Mouse (Mus musculus) hindbrain, embryonic 14.5 days (tissue): Measurements from ENCODE around the gene Maneal. TPM values are rescaled to one million over a fixed set of nuclear protein-coding genes. Genes with fewer than 3 reads are reported as not detected.

Source experiments
- ATAC-seq: fragments of 200-750 bp; cut with Nextera tagmentation; 2 replicates; pipeline ENCODE4 v1.8.0; 2017; ENCODE audit warnings: moderate number of reproducible peaks, mild to moderate bottlenecking, moderate TSS enrichment, moderate library complexity; ENCODE audit not compliant: low FRiP score
- DNase-seq: peaks from one replicate; pipeline ENCODE4 v3.0.0-alpha.2; 2015; ENCODE audit warnings: low spot score
- H3K27ac ChIP-seq: fragments of 300-500 bp; sonication (generic); 2 replicates; pipeline ENCODE4 v1.5.1; 2014; ENCODE audit warnings: mild to moderate bottlenecking, moderate library complexity
- H3K27me3 ChIP-seq: fragments of 300-500 bp; sonication (generic); 2 replicates; pipeline ENCODE4 v1.6.1; 2014; ENCODE audit warnings: mild to moderate bottlenecking, low read length, mixed read lengths; ENCODE audit not compliant: control insufficient read depth, insufficient read depth
- H3K36me3 ChIP-seq: fragments of 300-500 bp; sonication (generic); replicated peaks from 2 replicates; pipeline ENCODE4 v1.6.1; 2014; ENCODE audit not compliant: control insufficient read depth, insufficient read depth
- H3K4me1 ChIP-seq: fragments of 300-500 bp; sonication (generic); replicated peaks from 2 replicates; pipeline ENCODE4 v1.6.1; 2014; ENCODE audit warnings: antibody characterized with exemption, low read length, mixed read lengths; ENCODE audit not compliant: control insufficient read depth, insufficient read depth
- H3K4me2 ChIP-seq: fragments of 300-500 bp; sonication (generic); replicated peaks from 2 replicates; pipeline ENCODE4 v1.6.1; 2014; ENCODE audit warnings: mild to moderate bottlenecking, moderate library complexity
- H3K4me3 ChIP-seq: fragments of 300-500 bp; sonication (generic); replicated peaks from 2 replicates; pipeline ENCODE4 v1.5.1; 2014; ENCODE audit warnings: mild to moderate bottlenecking, low read length
- H3K9ac ChIP-seq: fragments of 300-500 bp; sonication (generic); 2 replicates; pipeline ENCODE4 v1.6.1; 2014
- H3K9me3 ChIP-seq: fragments of 300-500 bp; sonication (generic); 2 replicates; pipeline ENCODE4 v1.6.1; 2016; ENCODE audit warnings: low read length; ENCODE audit not compliant: control insufficient read depth
- WGBS: fragments of 180-500 bp; shearing (Covaris S2); extraction: QIAGEN DNeasy Blood & Tissue Kit; methylation state at CpG from one replicate; pipeline ENCODE4 v1.1.7; 2014; 5-methylcytosine and 5-hydroxymethylcytosine counted together
- polyA plus RNA-seq: library from polyadenylated mRNA; unstranded; fragments of >200 nt; fragmentation: Nextera tagmentation; extraction: Ambion mirVana; gene quantifications from 2 replicates; pipeline ENCODE4 v1.2.1, GENCODE M21; 2014

Maneal gene
- 16.9 and 17.6 TPM in 2 replicates for polyA plus RNA-seq

DNA sequence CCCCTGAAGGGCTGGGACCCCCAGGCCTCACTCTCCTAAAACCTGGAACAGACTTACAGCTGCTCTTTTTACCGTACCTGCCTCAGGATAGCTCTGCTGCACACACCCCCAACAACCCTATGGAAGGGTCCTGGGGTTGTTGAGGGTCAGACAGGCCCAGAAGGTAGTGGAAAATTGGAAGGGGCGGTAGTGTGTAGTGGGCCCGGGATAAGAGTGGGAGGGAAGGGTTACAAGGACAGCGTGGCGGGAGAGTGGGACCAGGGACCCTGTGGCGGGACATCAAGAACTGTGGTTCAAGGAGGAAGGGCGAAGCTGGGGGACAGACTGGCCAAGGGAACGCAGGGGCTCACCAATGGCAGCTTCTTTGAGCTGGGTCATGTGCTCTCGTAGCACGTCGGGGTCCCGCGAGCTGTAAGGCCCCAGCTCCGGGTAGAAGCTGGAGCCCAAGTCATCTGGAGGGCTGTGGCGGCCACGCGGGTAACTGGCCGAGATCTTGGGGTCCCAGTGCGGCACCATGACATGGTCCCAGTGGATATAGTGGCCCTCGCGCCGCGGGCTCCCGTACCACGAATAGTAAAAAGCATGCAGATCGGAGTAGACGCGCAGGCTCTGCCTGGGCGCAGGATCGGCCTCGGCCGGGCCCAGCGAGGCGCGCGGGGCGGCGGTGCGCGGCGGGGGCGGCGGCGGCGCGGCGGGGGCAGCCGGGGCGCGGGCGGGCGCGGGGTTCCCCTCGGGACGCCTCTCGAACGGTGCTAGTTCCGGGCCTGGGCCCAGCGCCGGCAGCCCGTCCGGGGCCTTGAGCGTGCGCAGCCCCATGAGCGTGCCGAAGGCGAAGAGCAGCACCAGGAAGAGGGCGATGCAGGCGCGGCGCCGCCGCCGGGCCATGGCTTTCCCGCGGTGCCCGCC is at the start of gene Maneal:
Gene Maneal (minus strand): TSS at position 889 of the 906 bp plus-strand sequence.
- Histone ChIP-seq H3K27me3 (no peaks in the 10 kb centered on the region), H3K36me3 (peaks cover 36% of the 10 kb centered on the region), H3K9ac (peak within 1 kb of the TSS; percentile 90), H3K4me2 (peak within 1 kb of the TSS; percentile 74), H3K4me3 (peak within 1 kb of the TSS; percentile 74), H3K4me1 (peaks cover 20% of the 10 kb centered on the region), H3K27ac (peak within 1 kb of the TSS; percentile 83), H3K9me3 (no peaks in the 10 kb centered on the region)
- DNase-seq, result no peak
- 2% methylated on average over 49 of the region's 77 CpGs for WGBS
- peak; percentile 77 for ATAC-seq

DNA sequence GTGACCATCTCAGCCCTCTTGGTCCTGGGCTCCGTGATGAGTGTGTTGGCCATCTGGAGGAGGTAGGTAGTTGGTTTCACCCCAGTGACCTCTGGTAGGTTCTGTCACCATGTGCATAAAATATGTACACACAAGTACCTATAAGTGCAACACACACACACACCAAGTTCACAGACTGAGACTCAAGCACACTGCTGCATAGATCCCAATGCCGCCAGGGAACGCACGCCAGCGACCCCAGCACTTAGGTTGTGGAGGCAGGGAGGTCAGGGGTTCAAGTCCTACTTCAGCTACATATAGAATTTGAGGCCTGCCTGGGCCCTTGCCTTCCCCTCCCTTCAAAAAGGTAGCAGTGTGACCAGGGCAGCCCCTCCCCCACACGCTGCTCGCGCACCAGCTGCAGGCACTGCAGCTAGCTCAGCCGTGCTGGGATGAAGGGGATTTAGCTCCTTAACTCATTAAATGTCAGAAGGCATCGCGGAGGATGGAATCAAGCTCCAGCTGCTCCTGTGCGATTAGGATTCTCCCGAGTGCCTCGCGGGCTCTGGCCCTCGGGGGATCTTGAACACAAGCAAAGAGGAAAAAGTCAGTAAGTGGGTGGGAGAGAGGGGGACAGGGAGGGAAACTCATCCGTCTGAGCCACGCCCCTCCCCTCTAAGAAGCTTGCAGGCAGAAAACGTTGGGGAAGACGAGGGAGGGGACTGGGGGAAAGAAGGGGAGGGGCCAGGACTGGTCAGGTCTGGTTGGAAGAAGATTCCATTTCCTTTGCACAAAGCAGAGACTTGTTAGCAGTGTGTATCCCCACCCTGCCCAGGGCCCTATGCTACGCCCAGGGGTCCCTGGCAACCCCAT is 44.2 kb upstream of the Maneal start:
- H3K4me3 ChIP-seq, result peak overlapping the region; percentile 13; the same call in 1 of the 2 replicates
- DNase-seq, result peak; percentile 68
- peak overlapping the region; percentile 39; the same call in 1 of the 2 replicates for H3K9ac ChIP-seq
- peak; percentile 87 for ATAC-seq
- H3K27ac ChIP-seq, result peak overlapping the region; percentile 79
- H3K4me2 ChIP-seq, result peak overlapping the region; percentile 50
- H3K4me1 ChIP-seq, result peaks cover 19% of the 10 kb centered on the region; the same call in 1 of the 2 replicates
- H3K36me3 ChIP-seq, result no peaks in the 10 kb centered on the region
- 8% methylated on average over 21 of the region's 21 CpGs for WGBS
- H3K27me3 ChIP-seq, result no peaks in the 10 kb centered on the region
- no peaks in the 10 kb centered on the region for H3K9me3 ChIP-seq

DNA sequence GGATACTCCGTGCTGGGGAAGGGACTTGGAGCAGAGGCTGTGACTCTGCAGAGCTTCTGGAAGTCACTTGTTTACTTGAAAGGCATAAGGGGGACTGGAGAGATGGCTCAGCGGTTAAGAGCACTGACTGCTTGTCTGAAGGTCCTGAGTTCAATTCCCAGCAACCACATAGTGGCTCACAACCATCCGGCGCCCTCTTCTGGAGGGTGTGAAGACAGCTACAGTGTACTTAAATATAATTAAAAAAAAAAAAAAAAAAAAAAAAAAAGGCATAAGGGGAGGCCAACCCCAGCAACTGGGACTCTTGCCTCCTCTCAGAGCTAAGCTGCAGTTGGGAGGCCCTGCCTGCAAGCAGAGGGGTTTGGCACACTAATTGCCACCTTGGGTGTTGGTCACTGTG is 43.4 kb upstream of the Maneal start:
- H3K27me3 ChIP-seq, result no peaks in the 10 kb centered on the region
- no peak overlapping the region for H3K4me3 ChIP-seq
- ATAC-seq (no peak), DNase-seq (no peak)
- no peak overlapping the region for H3K9ac ChIP-seq
- no peaks in the 10 kb centered on the region for H3K9me3 ChIP-seq
- no peaks in the 10 kb centered on the region for H3K36me3 ChIP-seq
- H3K4me1 ChIP-seq, result peaks cover 19% of the 10 kb centered on the region; the same call in 1 of the 2 replicates
- no peak overlapping the region for H3K4me2 ChIP-seq
- WGBS, result 74% methylated on average over 4 of the region's 4 CpGs
- H3K27ac ChIP-seq, result no peak overlapping the region

DNA sequence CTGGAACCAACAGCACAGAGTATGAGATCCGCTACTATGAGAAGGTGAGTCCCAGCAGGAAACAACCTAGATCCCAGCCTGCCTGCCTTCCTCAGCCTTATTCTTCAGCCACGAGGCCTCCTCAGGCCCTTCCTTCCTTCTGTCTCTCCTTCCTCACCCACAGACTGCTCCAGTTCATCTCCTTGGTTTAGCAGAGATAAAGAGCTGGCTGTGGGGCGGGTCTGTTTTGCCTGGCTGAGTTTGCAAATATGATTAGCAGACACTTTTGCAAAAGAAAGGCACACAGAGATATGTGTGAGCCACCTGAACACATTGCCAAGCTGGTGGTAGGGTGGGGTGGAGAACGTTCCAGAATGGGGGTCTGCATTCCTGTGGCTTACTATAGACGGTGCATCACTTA is 37.9 kb upstream of the Maneal start:
- Histone ChIP-seq H3K4me1 (peaks cover 3% of the 10 kb centered on the region), H3K9ac (no peak overlapping the region), H3K4me3 (no peak overlapping the region), H3K36me3 (no peaks in the 10 kb centered on the region), H3K4me2 (no peak overlapping the region), H3K27ac (no peak overlapping the region), H3K9me3 (no peaks in the 10 kb centered on the region), H3K27me3 (peaks cover 23% of the 10 kb centered on the region)
- DNase-seq, result no peak
- ATAC-seq, result no peak
- 60% methylated on average over 5 of the region's 5 CpGs for WGBS

DNA sequence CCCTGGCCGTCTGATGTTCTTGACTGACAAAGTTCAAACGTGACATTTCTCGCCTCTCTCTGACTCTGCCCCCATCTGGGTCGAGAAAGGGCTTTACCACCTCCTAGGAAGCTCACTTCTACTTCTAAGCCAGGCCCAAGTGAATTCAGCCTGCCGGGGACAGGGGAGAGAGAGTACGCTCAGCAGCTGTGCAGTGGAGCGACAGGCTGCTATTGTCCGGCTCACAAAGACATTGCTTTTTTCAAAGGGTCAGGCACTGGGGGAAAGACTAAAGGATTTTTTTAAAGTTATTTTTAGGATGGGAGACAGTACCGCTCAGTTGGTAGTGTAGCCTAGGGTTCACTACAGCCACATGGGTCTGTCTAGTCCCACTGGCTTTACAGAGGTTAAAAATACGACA is 36.5 kb upstream of the Maneal start:
- H3K9me3 ChIP-seq, result no peaks in the 10 kb centered on the region
- H3K36me3 ChIP-seq, result no peaks in the 10 kb centered on the region
- peaks cover 17% of the 10 kb centered on the region for H3K4me1 ChIP-seq
- H3K4me2 ChIP-seq, result no peak overlapping the region
- DNase-seq, result no peak
- peaks cover 35% of the 10 kb centered on the region for H3K27me3 ChIP-seq
- H3K4me3 ChIP-seq, result no peak overlapping the region
- H3K27ac ChIP-seq, result no peak overlapping the region
- 17% methylated on average over 10 of the region's 10 CpGs for WGBS
- H3K9ac ChIP-seq, result no peak overlapping the region
- no peak for ATAC-seq

- ATAC-seq (peak; percentile 67), DNase-seq (peak; percentile 68)
- peak overlapping the region; percentile 59 for H3K27ac ChIP-seq
- peak overlapping the region; percentile 72 for H3K4me2 ChIP-seq
- peak overlapping the region; percentile 46 for H3K4me3 ChIP-seq
- no peaks in the 10 kb centered on the region for H3K36me3 ChIP-seq
- peak overlapping the region; percentile 70 for H3K9ac ChIP-seq
- H3K9me3 ChIP-seq, result no peaks in the 10 kb centered on the region
- 2% methylated on average over 81 of the region's 83 CpGs for WGBS
- H3K4me1 ChIP-seq, result peaks cover 14% of the 10 kb centered on the region
- peaks cover 40% of the 10 kb centered on the region for H3K27me3 ChIP-seq
These were observed 32.8 kb upstream of the Maneal start for GRCm38 (mm10) chr4:124894508-124895428.

- no peak overlapping the region for H3K27ac ChIP-seq
- peak overlapping the region; percentile 70; the same call in 1 of the 2 replicates for H3K9ac ChIP-seq
- H3K4me1 ChIP-seq, result peaks cover 14% of the 10 kb centered on the region
- no peaks in the 10 kb centered on the region for H3K9me3 ChIP-seq
- H3K4me3 ChIP-seq, result peak overlapping the region; percentile 46
- DNase-seq (no peak), ATAC-seq (peak; percentile 2; the same call in 1 of the 2 replicates)
- H3K36me3 ChIP-seq, result no peaks in the 10 kb centered on the region
- H3K27me3 ChIP-seq, result peaks cover 43% of the 10 kb centered on the region
- peak overlapping the region; percentile 72 for H3K4me2 ChIP-seq
- 27% methylated on average over 6 of the region's 6 CpGs for WGBS
These were observed 31.8 kb upstream of the Maneal start for GRCm38 (mm10) chr4:124893769-124894168.

DNA sequence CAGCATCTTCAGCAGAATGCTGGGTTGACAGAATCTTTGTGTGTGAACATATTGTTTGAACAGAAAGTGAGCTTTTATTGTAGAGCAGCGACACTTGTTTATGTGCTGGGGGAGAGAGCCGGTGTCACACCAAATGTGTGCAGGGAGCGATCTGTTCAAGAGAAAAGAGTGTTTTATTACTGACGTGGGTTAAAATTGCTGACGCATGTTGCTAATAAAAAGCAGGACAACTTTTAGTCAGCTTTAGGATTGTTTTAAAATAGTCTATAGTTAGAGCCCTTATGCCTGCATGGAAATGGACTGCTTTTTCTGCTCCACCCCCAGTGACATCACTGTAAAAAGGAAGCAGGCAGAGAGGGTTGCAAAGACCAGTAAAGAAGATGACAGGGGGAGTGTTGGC is 28.9 kb upstream of the Maneal start:
- Histone ChIP-seq H3K4me2 (no peak overlapping the region), H3K9ac (no peak overlapping the region), H3K27me3 (peaks cover 38% of the 10 kb centered on the region), H3K36me3 (no peaks in the 10 kb centered on the region), H3K27ac (no peak overlapping the region), H3K4me3 (no peak overlapping the region), H3K4me1 (peaks cover 14% of the 10 kb centered on the region), H3K9me3 (no peaks in the 10 kb centered on the region)
- WGBS, result 78% methylated on average over 5 of the region's 5 CpGs
- DNase-seq (no peak), ATAC-seq (no peak)
